Mouse (Mus musculus): ENCODE measurements around the gene Atn1. TPM values are rescaled to one million over a fixed set of nuclear protein-coding genes. Genes with fewer than 3 reads are reported as not detected.

The Atn1 gene
- total and polyA plus RNA-seq, 3 experiments: 1.6 to 43.2 TPM; not detected in 1

DNA sequence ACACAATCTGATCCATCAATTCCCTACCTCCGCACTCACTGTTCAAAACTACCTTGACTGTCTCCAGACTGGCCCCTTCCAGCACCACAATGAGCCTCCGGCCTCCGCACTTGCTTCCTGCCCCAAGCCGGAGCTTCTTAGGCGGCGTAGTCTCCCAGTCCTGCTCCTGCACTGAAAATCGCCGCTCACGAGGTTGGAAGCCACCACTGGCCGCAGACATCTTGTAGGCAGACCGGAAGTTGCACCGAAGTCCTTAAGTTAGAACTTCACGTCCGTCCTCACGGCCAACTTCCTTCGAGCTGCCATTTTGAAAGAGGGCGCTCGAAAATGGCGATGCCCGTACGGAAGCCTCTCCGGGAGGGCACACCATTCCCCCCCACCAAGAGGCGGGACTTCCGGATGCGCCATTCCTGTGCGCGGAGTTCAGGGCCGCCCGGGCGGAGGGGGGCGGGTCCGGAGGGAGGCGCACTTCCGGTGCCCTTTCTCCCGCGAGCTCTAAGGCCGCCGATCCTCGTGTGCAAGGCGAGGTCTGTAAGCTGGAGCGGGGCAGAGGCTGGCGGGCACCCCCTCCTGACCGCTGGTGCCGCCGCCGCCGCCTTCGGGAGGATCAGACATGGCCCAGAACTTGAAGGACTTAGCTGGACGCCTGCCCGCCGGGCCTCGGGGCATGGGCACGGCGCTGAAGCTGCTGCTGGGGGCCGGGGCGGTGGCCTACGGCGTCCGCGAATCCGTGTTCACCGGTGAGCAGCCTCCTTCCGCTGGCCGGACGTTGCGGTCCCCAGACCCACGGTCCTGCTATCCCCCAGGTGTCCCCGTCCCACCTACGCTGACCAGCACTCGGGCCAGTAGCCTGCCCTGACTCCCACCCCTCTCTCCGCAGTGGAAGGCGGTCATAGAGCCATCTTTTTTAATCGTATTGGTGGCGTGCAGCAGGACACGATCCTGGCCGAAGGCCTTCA is 44.2 kb downstream of the Atn1 start, which contains the start of the genes Emg1 and Phb2 (continued):
- TF ChIP-seq ZKSCAN1 (IDR thresholded peaks at IDR 0.05; ENCODE audit: low read depth, low read length): no peak
- TF ChIP-seq ELF1 (IDR thresholded peaks at IDR 0.05; ENCODE audit: low read depth, low read length): peak; percentile 92
- TF ChIP-seq ZMIZ1 (IDR thresholded peaks at IDR 0.05; ENCODE audit: low read depth, low read length): peak; percentile 71
- TF ChIP-seq USF2 (IDR thresholded peaks at IDR 0.05; ENCODE audit: borderline replicate concordance in 1 of 2, insufficient read depth in 1 of 2, low read depth in 1 of 2, low read length in 2 of 2): no peak
- TF ChIP-seq CHD1 (IDR thresholded peaks at IDR 0.05; ENCODE audit: low read depth, low read length): peak; percentile 52; the same call in 1 of the 2 replicates
- no peak for TF ChIP-seq TAL1 (IDR thresholded peaks at IDR 0.05; ENCODE audit: low read length)
- no peak for TF ChIP-seq MAFK (IDR thresholded peaks at IDR 0.05; ENCODE audit: borderline replicate concordance, low read depth, low read length)
- peak; percentile 55; the same call in 1 of the 2 replicates for TF ChIP-seq ZNF384 (IDR thresholded peaks at IDR 0.05; ENCODE audit: low read depth, low read length)
- TF ChIP-seq TBP (IDR thresholded peaks at IDR 0.05; ENCODE audit: low read depth, low read length): peak; percentile 89
- peak; percentile 70 for TF ChIP-seq NELFE (IDR thresholded peaks at IDR 0.05; ENCODE audit: low read depth, low read length)
- peak; percentile 67; the same call in 1 of the 2 replicates for TF ChIP-seq RCOR1 (IDR thresholded peaks at IDR 0.05; ENCODE audit: low read depth, low read length)
- TF ChIP-seq JUND (IDR thresholded peaks at IDR 0.05; ENCODE audit: low read depth, low read length): no peak

DNA sequence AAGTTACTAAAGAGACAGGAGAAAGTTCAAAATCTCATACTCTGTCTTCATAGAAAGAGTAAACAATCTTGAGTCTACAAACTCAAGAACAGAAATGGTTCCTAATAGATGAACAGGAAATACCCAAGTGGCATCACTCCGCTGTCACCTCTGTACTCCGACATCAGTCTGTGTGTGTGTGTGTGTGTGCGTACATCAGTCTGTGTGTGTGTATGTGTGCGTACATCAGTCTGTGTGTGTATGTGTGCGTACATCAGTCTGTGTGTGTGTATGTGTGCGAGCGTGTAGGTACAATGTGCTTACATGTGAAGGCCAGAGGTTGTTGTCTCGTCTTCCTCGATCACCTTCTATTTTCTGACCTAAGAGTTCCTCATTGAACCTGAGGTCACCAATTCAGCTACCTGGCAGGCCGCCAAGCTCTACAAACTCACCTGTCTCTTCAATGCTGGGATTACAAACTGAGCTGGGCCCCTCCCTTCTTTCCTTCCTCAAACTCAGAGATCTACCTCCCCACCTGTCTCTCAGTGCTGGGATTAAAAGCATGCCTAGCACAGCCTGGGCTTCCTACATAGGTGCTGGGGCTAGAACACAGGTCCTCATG is 47.9 kb downstream of the Atn1 start:
- Histone ChIP-seq H3K4me3 (ENCODE audit: control insufficient read depth in 1 of 2, insufficient read depth in 1 of 2, low read depth in 2 of 2, low read length in 2 of 2) (no peak overlapping the region), H3K79me2 (ENCODE audit: control insufficient read depth, insufficient read depth, low read length, poor library complexity) (peaks cover 66% of the 10 kb centered on the region), H3K27me3 (ENCODE audit: control insufficient read depth in 1 of 2, insufficient read depth in 2 of 2, low read length in 2 of 2) (no peaks in the 10 kb centered on the region), H3K9me3 (replicated peaks; ENCODE audit: insufficient read depth, low read length) (no peaks in the 10 kb centered on the region), H3K36me3 (ENCODE audit: control insufficient read depth in 1 of 2, insufficient read depth in 2 of 2, low read length in 2 of 2) (peaks cover 8 to 31% of the 10 kb centered on the region in 2 experiments), H3K9ac (ENCODE audit: control insufficient read depth, low read depth, low read length, poor library complexity, severe bottlenecking) (no peak overlapping the region), H3K4me1 (ENCODE audit: control insufficient read depth in 1 of 2, insufficient read depth in 2 of 2, low read length in 2 of 2) (peaks cover 5 to 13% of the 10 kb centered on the region in 2 experiments; a peak in 3 of 4 replicates), H3K27ac (ENCODE audit: control insufficient read depth, low read depth, low read length) (no peak overlapping the region)
- DNase-seq (ENCODE audit: low read depth, low spot score): no peak
- no peak for TF ChIP-seq USF1 (IDR thresholded peaks at IDR 0.05; ENCODE audit: low read depth, low read length)
- TF ChIP-seq BHLHE40 (IDR thresholded peaks at IDR 0.05; ENCODE audit: borderline replicate concordance, low read depth, low read length): no peak
- no peak for TF ChIP-seq NRF1 (IDR thresholded peaks at IDR 0.05; ENCODE audit: insufficient read depth, low read depth, low read length, poor library complexity, severe bottlenecking)
- no peak for TF ChIP-seq MAFK (IDR thresholded peaks at IDR 0.05; ENCODE audit: borderline replicate concordance, low read depth, low read length)
- TF ChIP-seq MEF2A (IDR thresholded peaks at IDR 0.05; ENCODE audit: extremely low read depth, insufficient replicate concordance, low read depth, low read length, poor library complexity, severe bottlenecking): no peak
- TF ChIP-seq MAX (IDR thresholded peaks at IDR 0.05; ENCODE audit: low read length): no peak
- TF ChIP-seq MXI1 (IDR thresholded peaks at IDR 0.05; ENCODE audit: low read depth, low read length): no peak
- TF ChIP-seq TAL1 (IDR thresholded peaks at IDR 0.05; ENCODE audit: low read length): no peak
- TF ChIP-seq E2F4 (IDR thresholded peaks at IDR 0.05; ENCODE audit: borderline replicate concordance, low read depth, low read length): no peak
- no peak for TF ChIP-seq UBTF (IDR thresholded peaks at IDR 0.05; ENCODE audit: borderline replicate concordance, insufficient read depth, low read depth, low read length)
- 0 out of 2 replicates have a peak, but pooled peaks have one; percentile 75 for TF ChIP-seq POLR2AphosphoS5 (IDR thresholded peaks at IDR 0.05; ENCODE audit: borderline replicate concordance, low read depth, low read length)
- no peak for TF ChIP-seq EP300 (IDR thresholded peaks at IDR 0.05; ENCODE audit: low read depth in 1 of 2, low read length in 2 of 2)
- TF ChIP-seq POLR2A (IDR thresholded peaks at IDR 0.05; ENCODE audit: control insufficient read depth in 1 of 2, insufficient read depth in 1 of 2, low read depth in 1 of 2, low read length in 2 of 2, poor library complexity in 1 of 2): peak in 1 of 2 experiments; percentile 22; a peak in 1 of 4 replicates
- no peak for TF ChIP-seq CHD1 (IDR thresholded peaks at IDR 0.05; ENCODE audit: low read depth, low read length)
- TF ChIP-seq MYC (IDR thresholded peaks at IDR 0.05; ENCODE audit: low read depth, low read length): no peak
- TF ChIP-seq ZMIZ1 (IDR thresholded peaks at IDR 0.05; ENCODE audit: low read depth, low read length): 0 out of 2 replicates have a peak, but pooled peaks have one; percentile 24
- no peak for TF ChIP-seq HCFC1 (IDR thresholded peaks at IDR 0.05; ENCODE audit: low read depth, low read length)
- TF ChIP-seq ETS1 (IDR thresholded peaks at IDR 0.05; ENCODE audit: low read depth, low read length): no peak
- TF ChIP-seq USF2 (IDR thresholded peaks at IDR 0.05; ENCODE audit: borderline replicate concordance in 1 of 2, insufficient read depth in 1 of 2, low read depth in 1 of 2, low read length in 2 of 2): no peak
- no peak for TF ChIP-seq POLR2AphosphoS2 (IDR thresholded peaks at IDR 0.05; ENCODE audit: low read length)
- no peak for TF ChIP-seq CTCF (IDR thresholded peaks at IDR 0.05 in 2 of 3, conservative IDR thresholded peaks at IDR 0.05 in 1 of 3; ENCODE audit: control insufficient read depth in 1 of 3, insufficient read depth in 1 of 3, low read depth in 2 of 3, low read length in 3 of 3, poor library complexity in 1 of 3, severe bottlenecking in 1 of 3)
